Mouse (Mus musculus): Measurements from ENCODE around the gene Cyp2f2. TPM values are rescaled to one million over a fixed set of nuclear protein-coding genes. Genes with fewer than 3 reads are reported as not detected.
A peak's percentile ranks its signal among the peaks of the same experiment; 100 is the strongest.

The Cyp2f2 gene
- polyA plus RNA-seq, 1 experiment from 2014 or later: not detected

DNA sequence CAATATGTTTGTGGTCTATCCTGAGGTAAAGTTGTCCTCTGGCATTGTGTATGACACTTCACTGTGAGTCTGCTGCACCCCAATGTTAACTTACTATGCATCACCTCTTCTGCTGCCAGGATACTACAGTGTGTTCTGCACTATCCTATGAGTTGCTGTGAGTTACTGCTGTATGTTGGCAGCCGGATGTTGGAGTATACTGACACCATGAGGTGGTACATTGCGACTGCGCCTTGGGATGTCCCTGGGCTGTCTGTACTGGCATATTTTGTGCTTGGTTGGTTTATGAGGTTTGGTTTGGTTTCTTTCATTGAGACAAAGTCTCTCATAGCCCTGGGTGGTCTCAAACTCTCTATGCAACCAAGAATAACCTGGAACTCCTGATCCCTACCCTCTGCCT is 8.5 kb downstream of the Cyp2f2 start:
- Histone ChIP-seq H3K27ac (replicated peaks) (no peak overlapping the region), H3K4me1 (no peaks in the 10 kb centered on the region), H3K9me3 (replicated peaks) (peaks cover 11% of the 10 kb centered on the region), H3K36me3 (no peaks in the 10 kb centered on the region), H3K4me3 (no peak overlapping the region), H3K27me3 (ENCODE audit: low read depth, poor library complexity, severe bottlenecking) (no peaks in the 10 kb centered on the region)
- DNase-seq (ENCODE audit: low spot score): peak; percentile 28
- 51% methylated on average over 3 of the region's 3 CpGs for WGBS

DNA sequence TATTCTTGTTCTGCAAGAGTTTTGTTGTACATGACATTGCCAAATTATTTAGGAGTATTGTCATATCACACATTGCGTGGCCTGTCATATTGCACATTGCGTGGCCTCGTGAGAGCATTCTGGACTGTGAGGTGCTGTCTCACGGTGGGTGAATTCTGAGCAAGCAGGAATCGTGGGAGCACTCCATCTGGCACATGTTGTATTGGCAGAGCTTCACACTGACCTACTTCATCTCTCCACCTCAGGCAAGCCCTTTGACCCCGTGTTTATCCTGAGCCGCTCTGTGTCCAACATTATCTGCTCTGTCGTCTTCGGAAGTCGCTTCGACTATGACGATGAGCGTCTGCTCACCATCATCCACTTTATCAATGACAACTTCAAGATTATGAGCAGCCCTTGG is 9.2 kb downstream of the Cyp2f2 start:
- no peaks in the 10 kb centered on the region for H3K4me1 ChIP-seq
- no peak for DNase-seq (ENCODE audit: low spot score)
- peaks cover 11% of the 10 kb centered on the region for H3K9me3 ChIP-seq (replicated peaks)
- no peaks in the 10 kb centered on the region for H3K36me3 ChIP-seq
- H3K27me3 ChIP-seq (ENCODE audit: low read depth, poor library complexity, severe bottlenecking): no peaks in the 10 kb centered on the region
- no peak overlapping the region for H3K27ac ChIP-seq (replicated peaks)
- WGBS: 89% methylated on average over 13 of the region's 13 CpGs
- H3K4me3 ChIP-seq: no peak overlapping the region

DNA sequence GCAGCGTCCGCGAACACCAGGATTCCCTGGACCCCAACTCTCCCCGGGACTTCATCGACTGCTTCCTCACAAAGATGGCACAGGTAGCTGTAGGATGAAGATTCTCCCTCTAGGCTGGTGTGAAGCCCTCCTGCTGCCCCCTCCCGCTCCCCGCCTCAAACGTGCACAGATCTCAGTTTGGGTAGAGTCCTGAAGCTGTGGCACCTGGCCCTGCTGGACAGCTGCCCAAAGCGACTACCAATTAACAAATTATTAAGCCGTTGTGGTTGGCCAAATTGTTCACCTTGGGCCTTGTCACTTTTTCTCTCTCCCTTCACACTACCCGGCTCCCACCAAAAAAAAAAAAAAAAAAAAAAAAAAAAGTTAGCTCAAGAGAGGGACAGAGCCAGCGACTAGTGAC is 10.1 kb downstream of the Cyp2f2 start:
- 87% methylated on average over 12 of the region's 12 CpGs for WGBS
- Histone ChIP-seq H3K36me3 (no peaks in the 10 kb centered on the region), H3K9me3 (replicated peaks) (peaks cover 11% of the 10 kb centered on the region), H3K27me3 (ENCODE audit: low read depth, poor library complexity, severe bottlenecking) (no peaks in the 10 kb centered on the region), H3K27ac (replicated peaks) (no peak overlapping the region), H3K4me1 (no peaks in the 10 kb centered on the region), H3K4me3 (no peak overlapping the region)
- DNase-seq (ENCODE audit: low spot score): no peak

DNA sequence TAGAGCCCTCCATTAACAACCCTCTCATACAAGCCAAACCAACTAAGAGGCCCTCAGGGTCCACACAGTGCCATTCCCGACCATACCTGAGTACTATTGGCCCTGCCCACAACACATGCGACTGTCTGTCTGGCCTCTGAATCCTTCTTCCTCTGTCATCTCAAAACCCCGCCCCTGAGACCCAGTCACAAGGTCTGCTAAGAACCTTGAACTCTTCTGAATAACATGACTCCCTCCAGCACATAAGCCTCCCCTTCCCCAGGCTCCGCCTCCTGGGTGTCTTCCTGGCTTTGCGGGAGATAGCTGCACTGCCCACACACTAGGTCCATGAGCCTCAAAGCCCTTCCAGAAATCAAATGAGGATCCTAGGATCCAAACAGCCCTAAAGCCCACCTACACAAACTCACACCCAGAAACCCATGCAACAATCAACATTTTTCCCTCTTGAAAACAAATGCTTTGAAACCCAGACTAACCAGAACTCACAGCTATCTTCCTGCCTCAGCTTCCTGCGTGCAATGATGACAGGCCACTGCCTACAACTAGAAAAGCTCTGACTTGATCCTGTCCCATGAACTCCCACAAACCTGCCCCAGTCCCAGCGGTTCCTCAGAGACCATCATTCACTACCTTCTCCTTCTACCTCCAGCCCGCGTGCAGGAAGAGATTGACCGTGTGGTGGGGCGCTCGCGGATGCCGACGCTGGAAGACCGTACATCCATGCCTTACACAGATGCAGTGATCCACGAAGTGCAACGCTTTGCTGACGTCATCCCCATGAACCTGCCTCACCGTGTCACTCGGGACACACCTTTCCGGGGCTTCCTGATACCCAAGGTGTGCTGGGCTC is 11.0 kb downstream of the Cyp2f2 start:
- no peak for DNase-seq (ENCODE audit: low spot score)
- Histone ChIP-seq H3K4me1 (no peaks in the 10 kb centered on the region), H3K27me3 (ENCODE audit: low read depth, poor library complexity, severe bottlenecking) (no peaks in the 10 kb centered on the region), H3K9me3 (replicated peaks) (peaks cover 11% of the 10 kb centered on the region), H3K4me3 (no peak overlapping the region), H3K36me3 (no peaks in the 10 kb centered on the region), H3K27ac (replicated peaks) (no peak overlapping the region)
- WGBS: 87% methylated on average over 22 of the region's 22 CpGs

DNA sequence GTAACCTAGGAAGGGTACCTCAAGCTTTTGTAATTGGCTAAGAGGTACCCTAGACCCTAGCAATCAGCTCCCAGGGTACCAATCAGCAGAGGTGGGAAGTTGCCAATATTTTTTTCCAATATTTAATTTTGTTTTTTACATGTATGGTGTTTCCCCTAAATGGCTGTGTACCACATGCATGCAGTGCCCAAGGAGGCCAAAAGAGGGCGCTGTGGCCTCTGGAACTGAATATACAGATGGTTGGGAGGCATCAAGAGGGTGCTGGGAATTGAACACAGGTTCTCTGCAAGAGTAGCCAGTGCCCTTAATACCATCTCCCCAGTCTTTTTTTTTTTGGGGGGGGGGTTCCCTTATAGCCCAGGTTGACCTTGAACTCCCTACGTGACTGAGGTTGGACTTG is 11.7 kb downstream of the Cyp2f2 start:
- no peaks in the 10 kb centered on the region for H3K27me3 ChIP-seq (ENCODE audit: low read depth, poor library complexity, severe bottlenecking)
- DNase-seq (ENCODE audit: low spot score): no peak
- H3K27ac ChIP-seq (replicated peaks): no peak overlapping the region
- H3K4me1 ChIP-seq: no peaks in the 10 kb centered on the region
- H3K36me3 ChIP-seq: no peaks in the 10 kb centered on the region
- no peak overlapping the region for H3K4me3 ChIP-seq
- H3K9me3 ChIP-seq (replicated peaks): peaks cover 11% of the 10 kb centered on the region
- 61% methylated on average over 2 of the region's 2 CpGs for WGBS

DNA sequence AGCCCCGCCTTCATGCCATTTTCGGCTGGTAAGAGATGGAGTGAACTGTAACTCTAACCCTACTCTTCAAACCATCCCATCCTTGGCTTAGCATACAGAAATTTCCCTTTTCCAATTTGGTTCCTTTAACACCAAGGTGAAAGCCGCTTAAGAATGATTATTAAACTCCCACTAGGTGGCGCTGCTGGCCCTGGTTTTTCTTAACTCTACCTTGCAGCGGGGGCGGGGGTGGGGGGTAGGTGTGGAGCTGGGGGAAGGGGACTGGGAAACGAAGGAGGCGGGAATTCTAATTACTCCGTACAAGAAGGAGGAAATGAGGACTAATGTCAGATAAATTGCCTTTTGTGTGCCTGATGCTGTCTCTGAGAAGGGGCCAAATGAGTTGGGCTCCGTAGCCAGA is 12.9 kb downstream of the Cyp2f2 start:
- Histone ChIP-seq H3K27me3 (ENCODE audit: low read depth, poor library complexity, severe bottlenecking) (no peaks in the 10 kb centered on the region), H3K9me3 (replicated peaks) (peaks cover 11% of the 10 kb centered on the region), H3K4me3 (no peak overlapping the region), H3K4me1 (no peaks in the 10 kb centered on the region), H3K27ac (replicated peaks) (no peak overlapping the region), H3K36me3 (no peaks in the 10 kb centered on the region)
- DNase-seq (ENCODE audit: low spot score): peak; percentile 53
- WGBS: 18% methylated on average over 10 of the region's 10 CpGs

DNA sequence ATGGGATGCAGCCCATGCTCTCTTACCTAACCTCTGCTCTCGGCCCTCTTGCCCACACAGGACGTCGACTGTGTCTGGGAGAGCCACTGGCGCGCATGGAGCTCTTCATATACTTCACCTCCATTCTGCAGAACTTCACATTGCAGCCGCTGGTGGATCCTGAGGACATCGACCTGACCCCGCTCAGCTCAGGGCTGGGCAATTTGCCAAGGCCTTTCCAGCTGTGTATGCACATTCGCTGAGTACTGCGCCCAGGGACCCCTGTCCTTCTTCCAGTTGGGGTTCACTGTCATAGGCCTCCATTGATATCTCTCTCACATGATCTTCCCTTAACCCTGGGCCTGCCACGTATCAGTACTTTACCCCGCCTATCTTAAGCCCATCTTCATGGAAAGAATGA is 13.4 kb downstream of the Cyp2f2 start:
- DNase-seq (ENCODE audit: low spot score): no peak
- no peaks in the 10 kb centered on the region for H3K27me3 ChIP-seq (ENCODE audit: low read depth, poor library complexity, severe bottlenecking)
- WGBS: 82% methylated on average over 12 of the region's 12 CpGs
- peaks cover 11% of the 10 kb centered on the region for H3K9me3 ChIP-seq (replicated peaks)
- no peaks in the 10 kb centered on the region for H3K4me1 ChIP-seq
- H3K4me3 ChIP-seq: no peak overlapping the region
- no peaks in the 10 kb centered on the region for H3K36me3 ChIP-seq
- H3K27ac ChIP-seq (replicated peaks): no peak overlapping the region

DNA sequence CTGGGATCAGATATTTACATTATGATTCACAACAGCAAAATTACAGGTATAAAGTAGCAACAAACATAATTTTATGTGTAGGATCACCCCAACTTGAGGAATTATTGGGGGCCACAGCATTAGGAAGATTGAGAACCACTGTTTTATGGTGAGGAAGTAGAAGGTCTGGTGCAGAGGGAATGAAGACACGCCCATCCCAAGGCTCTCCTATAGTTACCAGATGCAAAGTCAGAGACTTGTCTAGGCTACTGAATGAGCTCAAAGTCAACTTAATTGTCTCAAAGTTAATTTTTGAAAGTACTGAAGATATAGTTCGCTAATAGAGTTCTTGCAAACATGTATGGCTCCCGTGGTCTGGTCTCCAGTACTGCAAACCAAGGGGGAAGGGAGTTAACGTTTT is 14.0 kb downstream of the Cyp2f2 start:
- peaks cover 11% of the 10 kb centered on the region for H3K9me3 ChIP-seq (replicated peaks)
- DNase-seq (ENCODE audit: low spot score): no peak
- WGBS: 84% methylated on average over 4 of the region's 4 CpGs
- H3K36me3 ChIP-seq: no peaks in the 10 kb centered on the region
- no peak overlapping the region for H3K27ac ChIP-seq (replicated peaks)
- H3K4me1 ChIP-seq: no peaks in the 10 kb centered on the region
- no peak overlapping the region for H3K4me3 ChIP-seq
- H3K27me3 ChIP-seq (ENCODE audit: low read depth, poor library complexity, severe bottlenecking): no peaks in the 10 kb centered on the region

DNA sequence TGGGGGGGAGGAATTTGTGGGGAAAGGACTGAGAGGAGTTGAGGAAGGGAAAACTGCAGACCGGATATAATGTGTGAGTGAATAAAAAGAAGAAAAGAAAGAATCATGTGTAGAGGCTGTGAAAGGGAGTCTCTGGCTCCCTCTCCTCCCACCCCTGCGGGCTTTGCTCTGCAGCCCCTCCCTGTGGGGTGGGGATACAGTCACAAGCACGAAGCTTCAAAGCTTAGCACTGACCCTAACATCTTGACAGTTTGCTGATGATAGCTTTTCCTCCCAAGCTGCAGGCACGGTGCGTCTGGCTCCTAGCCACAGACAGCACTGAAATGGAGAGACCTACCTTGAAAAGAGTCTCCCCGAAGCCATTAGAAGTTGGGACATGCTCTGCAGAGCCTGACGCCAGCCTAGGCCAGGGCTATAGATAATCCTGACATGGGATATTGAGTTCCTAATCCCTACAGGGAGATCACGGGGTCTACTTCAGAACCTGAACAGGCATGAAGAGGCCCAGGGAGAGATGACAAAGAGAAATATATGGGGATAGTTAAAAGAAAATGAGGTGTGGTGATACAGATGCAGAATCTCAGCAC is 16.8 kb downstream of the Cyp2f2 start:
- Histone ChIP-seq H3K9me3 (replicated peaks) (peaks cover 8% of the 10 kb centered on the region; the same call in 1 of the 2 replicates), H3K4me3 (no peak overlapping the region), H3K36me3 (no peaks in the 10 kb centered on the region), H3K4me1 (no peaks in the 10 kb centered on the region), H3K27me3 (ENCODE audit: low read depth, poor library complexity, severe bottlenecking) (no peaks in the 10 kb centered on the region), H3K27ac (replicated peaks) (no peak overlapping the region)
- WGBS: 73% methylated on average over 8 of the region's 8 CpGs
- DNase-seq (ENCODE audit: low spot score): no peak

DNA sequence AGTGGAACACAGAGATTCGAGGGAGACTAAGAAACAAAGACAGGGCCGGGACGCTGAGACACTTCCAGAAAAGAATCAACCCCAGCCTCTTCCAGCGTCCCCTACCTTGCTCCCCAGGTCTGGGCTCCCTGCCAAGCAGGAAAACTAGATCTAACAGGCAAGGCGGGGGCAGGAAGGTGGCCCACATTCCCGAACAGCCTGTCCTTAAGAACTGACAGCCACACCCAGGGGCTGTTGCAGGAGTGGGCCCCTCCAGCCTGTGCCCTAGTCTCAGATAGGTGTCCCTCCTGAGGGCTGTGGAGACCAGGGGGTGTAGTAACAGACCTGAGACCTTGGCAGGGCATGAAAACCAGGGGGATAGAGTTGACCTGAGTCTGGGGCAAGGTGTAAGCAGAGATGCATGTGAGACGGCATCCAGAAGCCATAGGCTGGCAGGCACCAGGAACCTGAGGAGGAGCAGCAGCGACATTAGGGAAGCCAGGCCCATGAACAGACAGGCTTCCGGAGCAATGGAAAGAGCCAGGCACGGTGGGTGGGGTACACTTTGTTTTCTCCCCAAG is 33.6 kb downstream of the Cyp2f2 start, which contains the start of gene Cyp2t4:
Gene Cyp2t4, plus strand, starts transcription at position 510 of the 560 bp plus-strand sequence.
- WGBS: 85% methylated on average over 10 of the region's 10 CpGs
- no peaks in the 10 kb centered on the region for H3K27me3 ChIP-seq (ENCODE audit: low read depth, poor library complexity, severe bottlenecking)
- H3K27ac ChIP-seq (replicated peaks): no peak within 1 kb of the TSS
- H3K4me1 ChIP-seq: no peaks in the 10 kb centered on the region
- peaks cover 13% of the 10 kb centered on the region for H3K36me3 ChIP-seq
- no peak within 1 kb of the TSS for H3K4me3 ChIP-seq
- no peaks in the 10 kb centered on the region for H3K9me3 ChIP-seq (replicated peaks)
- no peak for DNase-seq (ENCODE audit: low spot score)

DNA sequence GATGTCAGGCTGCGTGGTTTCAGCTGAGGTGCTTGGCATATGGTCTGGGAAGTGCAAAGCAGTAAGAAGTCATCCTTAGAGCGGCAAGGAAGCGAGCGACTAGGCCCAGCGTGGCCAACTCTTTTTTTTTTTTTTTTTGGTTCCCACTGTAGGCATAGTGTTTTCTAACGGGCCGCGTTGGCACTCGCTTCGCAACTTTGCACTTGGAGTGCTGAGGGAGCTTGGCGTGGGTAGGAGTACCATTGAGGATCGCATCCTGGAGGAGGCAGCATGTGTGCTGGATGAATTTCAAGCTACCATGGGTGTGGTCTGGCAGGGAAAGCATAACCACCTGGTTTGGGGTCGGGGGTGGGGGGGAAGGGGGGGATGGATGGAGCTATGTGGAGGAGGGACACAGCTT is 36.3 kb downstream of the Cyp2f2 start:
- Histone ChIP-seq H3K36me3 (peaks cover 34% of the 10 kb centered on the region), H3K4me3 (no peak overlapping the region), H3K9me3 (replicated peaks) (no peaks in the 10 kb centered on the region), H3K27me3 (ENCODE audit: low read depth, poor library complexity, severe bottlenecking) (no peaks in the 10 kb centered on the region), H3K27ac (replicated peaks) (no peak overlapping the region), H3K4me1 (peaks cover 12% of the 10 kb centered on the region)
- no peak for DNase-seq (ENCODE audit: low spot score)
- 84% methylated on average over 13 of the region's 13 CpGs for WGBS

DNA sequence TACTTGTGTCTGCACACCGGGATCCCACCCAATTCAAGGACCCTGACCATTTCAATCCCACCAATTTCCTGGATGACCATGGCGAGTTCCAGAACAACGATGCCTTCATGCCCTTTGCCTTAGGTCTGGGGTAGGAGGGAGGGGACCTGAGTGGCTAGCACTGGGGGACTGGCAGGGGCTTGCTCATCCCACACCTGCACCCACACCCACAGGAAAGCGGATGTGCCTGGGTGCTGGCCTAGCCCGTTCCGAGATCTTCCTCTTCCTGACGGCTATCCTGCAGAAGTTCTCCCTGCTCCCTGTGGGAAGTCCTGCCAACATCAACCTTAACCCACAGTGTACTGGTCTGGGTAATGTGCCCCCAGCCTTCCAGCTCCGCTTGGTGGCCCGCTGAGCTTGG is 38.5 kb downstream of the Cyp2f2 start:
- peaks cover 55% of the 10 kb centered on the region for H3K36me3 ChIP-seq
- H3K9me3 ChIP-seq (replicated peaks): no peaks in the 10 kb centered on the region
- no peaks in the 10 kb centered on the region for H3K27me3 ChIP-seq (ENCODE audit: low read depth, poor library complexity, severe bottlenecking)
- no peak overlapping the region for H3K4me3 ChIP-seq
- DNase-seq (ENCODE audit: low spot score): no peak
- 94% methylated on average over 9 of the region's 9 CpGs for WGBS
- H3K4me1 ChIP-seq: peaks cover 32% of the 10 kb centered on the region
- H3K27ac ChIP-seq (replicated peaks): no peak overlapping the region

DNA sequence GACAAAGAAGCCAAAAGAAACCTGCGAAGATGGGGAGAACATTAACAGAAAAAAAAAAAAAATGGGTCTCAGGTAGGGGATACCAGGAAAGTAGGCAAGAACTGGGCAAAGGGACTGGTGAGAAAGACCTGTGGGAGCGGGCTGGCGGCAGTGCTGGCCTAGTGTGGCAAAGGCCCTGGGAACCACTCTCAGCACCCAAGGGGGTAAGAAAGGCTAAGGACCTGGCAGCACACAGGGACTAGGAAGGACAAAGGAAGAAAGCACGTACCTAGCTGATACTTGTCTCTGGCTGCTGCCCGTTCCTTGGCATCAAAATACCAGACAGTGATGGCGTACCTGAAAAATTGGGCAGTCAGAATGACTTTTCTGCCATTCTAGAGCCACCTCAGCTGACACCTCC is 39.5 kb downstream of the Cyp2f2 start:
- no peaks in the 10 kb centered on the region for H3K27me3 ChIP-seq (ENCODE audit: low read depth, poor library complexity, severe bottlenecking)
- H3K4me3 ChIP-seq: no peak overlapping the region
- DNase-seq (ENCODE audit: low spot score): no peak

More for the DNA sequence above, 39.5 kb downstream of the Cyp2f2 start:
- Histone ChIP-seq H3K9me3 (replicated peaks) (no peaks in the 10 kb centered on the region), H3K36me3 (peaks cover 65% of the 10 kb centered on the region), H3K4me1 (peaks cover 43% of the 10 kb centered on the region), H3K27ac (replicated peaks) (no peak overlapping the region)
- 93% methylated on average over 6 of the region's 6 CpGs for WGBS

All from midbrain, embryonic 10.5 days (tissue).